Comparison of ENCODE assay signal across 7 mouse cellular contexts in the genomic region with DNA sequence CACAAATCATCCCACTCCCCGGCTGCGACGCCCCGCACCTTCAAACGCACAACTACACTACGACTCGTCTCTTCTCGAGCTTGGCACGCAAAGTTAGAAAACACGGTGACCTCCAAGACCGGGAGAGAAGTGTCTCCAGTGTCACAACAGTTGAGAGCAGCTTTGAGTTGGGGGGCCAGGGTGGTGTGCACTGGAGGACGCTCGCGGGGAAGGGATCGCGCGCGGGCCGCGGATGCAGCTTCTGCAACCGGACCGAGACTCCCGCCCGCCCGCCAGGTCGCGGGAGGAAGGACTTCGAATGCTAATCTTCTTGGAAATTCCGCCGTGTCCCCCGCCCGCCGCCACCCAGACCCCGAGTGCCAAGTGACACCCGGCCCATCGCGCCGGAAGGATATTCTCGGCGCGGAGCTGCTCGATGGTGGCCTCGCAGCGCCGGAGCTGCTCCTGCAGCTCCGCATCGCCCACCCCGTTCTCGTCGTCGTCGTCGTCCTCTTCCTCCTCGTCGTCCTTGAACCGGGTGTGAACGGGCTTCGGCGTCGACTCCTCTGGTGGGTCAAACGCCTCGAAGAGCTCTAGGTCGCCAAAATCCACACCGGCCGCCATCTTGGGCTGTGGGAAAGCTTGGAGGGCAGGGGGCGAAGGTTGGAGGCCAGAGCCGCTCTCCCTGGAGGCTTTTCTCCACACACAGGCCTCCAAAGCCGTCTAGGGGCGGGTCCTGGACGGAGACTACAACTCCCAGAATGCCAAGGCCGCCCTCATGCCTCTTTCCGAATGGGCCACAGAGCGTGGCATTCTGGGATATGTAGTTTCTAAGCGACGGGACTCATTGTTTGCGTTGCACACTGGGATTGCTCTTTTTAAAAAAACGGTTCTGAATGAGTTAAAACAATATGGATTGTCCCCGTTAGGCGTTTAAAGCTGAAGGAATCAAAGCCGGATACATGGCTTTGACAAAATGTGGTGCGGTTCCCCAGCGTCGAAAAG. TPM values are rescaled to one million over a fixed set of nuclear protein-coding genes. Genes with fewer than 3 reads are reported as not detected.
DNase-seq lines count a peak whose midpoint lies in the region; ATAC-seq and TF ChIP-seq lines count a peak whose summit lies in the region.

Gene Zcchc8 (minus strand): TSS at position 773 of the 984 bp plus-strand sequence.

- no peak for TF ChIP-seq CTCF in intestine, postnatal 0 days (IDR thresholded peaks at IDR 0.05; ENCODE audit: low read depth)
- TF ChIP-seq CTCF in small intestine, adult 2 months (IDR thresholded peaks at IDR 0.05; ENCODE audit: extremely low read depth, insufficient read length, insufficient replicate concordance, low read depth, low read length), result no peak

- WGBS in embryonic facial prominence, embryonic 10.5 days, result under 1% methylated on average over 83 of the region's 83 CpGs
- under 1% methylated on average over 76 of the region's 83 CpGs for WGBS in intestine, postnatal 0 days
- under 1% methylated on average over 83 of the region's 83 CpGs for WGBS in midbrain, embryonic 12.5 days
- WGBS in small intestine, adult 2 months, result under 1% methylated on average over 83 of the region's 83 CpGs

- H3K9ac ChIP-seq in intestine, postnatal 0 days (ENCODE audit: low read depth, low read length), result peak within 1 kb of the TSS; percentile 80
- peak within 1 kb of the TSS; percentile 88 for H3K9ac ChIP-seq in midbrain, embryonic 12.5 days (replicated peaks)

- peaks cover 33% of the 10 kb centered on the region for H3K4me1 ChIP-seq in embryonic facial prominence, embryonic 10.5 days
- no peaks in the 10 kb centered on the region for H3K4me1 ChIP-seq in intestine, postnatal 0 days (replicated peaks; ENCODE audit: control insufficient read depth, insufficient read depth, low read length)
- H3K4me1 ChIP-seq in midbrain, embryonic 12.5 days, result peaks cover 24% of the 10 kb centered on the region
- peaks cover 2% of the 10 kb centered on the region; the same call in 1 of the 2 replicates for H3K4me1 ChIP-seq in small intestine, adult 2 months (ENCODE audit: control insufficient read depth, insufficient read depth, insufficient read length, low read length)

- peak; percentile 100 for ATAC-seq in intestine, postnatal 0 days
- ATAC-seq in midbrain, embryonic 12.5 days (ENCODE audit: low FRiP score, low read depth), result peak; percentile 100

- H3K27ac ChIP-seq in embryonic facial prominence, embryonic 10.5 days (replicated peaks), result peak within 1 kb of the TSS; percentile 95
- H3K27ac ChIP-seq in intestine, postnatal 0 days (ENCODE audit: low read depth, low read length), result peak within 1 kb of the TSS; percentile 51
- peak within 1 kb of the TSS; percentile 83 for H3K27ac ChIP-seq in midbrain, embryonic 12.5 days (replicated peaks)
- peak within 1 kb of the TSS; percentile 65 for H3K27ac ChIP-seq in small intestine, adult 2 months (ENCODE audit: insufficient read depth, low read depth, low read length)

- DNase-seq in adrenal gland, postnatal 10 days, result peak; percentile 95
- peak; percentile 97 for DNase-seq in embryonic facial prominence, embryonic 10.5 days (ENCODE audit: low spot score)
- DNase-seq in gonadal fat pad, adult 2 months (ENCODE audit: low read depth), result peak; percentile 72
- DNase-seq in left cerebral cortex, postnatal 4 days, result peak; percentile 96

- H3K36me3 ChIP-seq in embryonic facial prominence, embryonic 10.5 days (replicated peaks), result peaks cover 27% of the 10 kb centered on the region
- H3K36me3 ChIP-seq in intestine, postnatal 0 days (ENCODE audit: control insufficient read depth, insufficient read depth), result 0 out of 2 replicates have a peak, but pooled peaks cover 14% of the 10 kb centered on the region
- H3K36me3 ChIP-seq in midbrain, embryonic 12.5 days, result peaks cover 18% of the 10 kb centered on the region
- peaks cover 12% of the 10 kb centered on the region for H3K36me3 ChIP-seq in small intestine, adult 2 months (ENCODE audit: control insufficient read depth, insufficient read depth, low read length)

- peak within 1 kb of the TSS; percentile 88 for H3K4me2 ChIP-seq in intestine, postnatal 0 days (replicated peaks; ENCODE audit: low read depth)
- H3K4me2 ChIP-seq in midbrain, embryonic 12.5 days (replicated peaks), result peak within 1 kb of the TSS; percentile 84

- H3K4me3 ChIP-seq in embryonic facial prominence, embryonic 10.5 days, result peak within 1 kb of the TSS; percentile 94
- peak within 1 kb of the TSS; percentile 89 for H3K4me3 ChIP-seq in intestine, postnatal 0 days (ENCODE audit: low read depth, low read length)
- H3K4me3 ChIP-seq in midbrain, embryonic 12.5 days, result peak within 1 kb of the TSS; percentile 94
- peak within 1 kb of the TSS; percentile 81 for H3K4me3 ChIP-seq in small intestine, adult 2 months (ENCODE audit: low read depth, low read length)

- TF ChIP-seq POLR2A in small intestine, adult 2 months (IDR thresholded peaks at IDR 0.05; ENCODE audit: low read depth, low read length), result peak; percentile 48; the same call in 1 of the 2 replicates

- H3K9me3 ChIP-seq in embryonic facial prominence, embryonic 10.5 days, result no peaks in the 10 kb centered on the region
- H3K9me3 ChIP-seq in intestine, postnatal 0 days (ENCODE audit: control insufficient read depth), result no peaks in the 10 kb centered on the region
- no peaks in the 10 kb centered on the region for H3K9me3 ChIP-seq in midbrain, embryonic 12.5 days

- intact Hi-C loops in left cerebral cortex, postnatal 4 days (cut with DNase I), result no loop called here

- no peaks in the 10 kb centered on the region for H3K27me3 ChIP-seq in embryonic facial prominence, embryonic 10.5 days (replicated peaks; ENCODE audit: low read depth, poor library complexity, severe bottlenecking)
- H3K27me3 ChIP-seq in intestine, postnatal 0 days (replicated peaks; ENCODE audit: control insufficient read depth, insufficient read depth, low read length), result no peaks in the 10 kb centered on the region
- H3K27me3 ChIP-seq in midbrain, embryonic 12.5 days, result no peaks in the 10 kb centered on the region
- no peaks in the 10 kb centered on the region for H3K27me3 ChIP-seq in small intestine, adult 2 months (ENCODE audit: control insufficient read depth, insufficient read depth, low read length)

RNA-seq across cellular contexts. Expression of gene Zcchc8, which starts in this region (rescaled TPM):
- 10 to 100 TPM; 39.7 to 54.2 TPM for total RNA-seq in adrenal gland, postnatal 10 days (2021)
- polyA plus RNA-seq in embryonic facial prominence, embryonic 10.5 days (2016; fragmentation: Nextera tagmentation; extraction: Ambion mirVana), result 86.3 and 93.8 TPM in 2 replicates
- 17.4 and 19.4 TPM in 2 replicates for polyA plus RNA-seq in gonadal fat pad, adult 2 months (2012; rRNA removed)
- polyA plus RNA-seq in intestine, postnatal 0 days (2015; fragmentation: Nextera tagmentation; extraction: Ambion mirVana), result 27.1 and 32.6 TPM in 2 replicates
- 10 to 100 TPM; 66.3 to 70.9 TPM for total RNA-seq in left cerebral cortex, postnatal 4 days (2021)
- 92.4 and 97.3 TPM in 2 replicates for polyA plus RNA-seq in midbrain, embryonic 12.5 days (2016; fragmentation: Nextera tagmentation; extraction: Ambion mirVana)
- polyA plus RNA-seq in small intestine, adult 2 months (2012; rRNA removed), result 10.2 and 19.2 TPM in 2 replicates

Comparison
In these comparisons a context has a peak if more than half of its experiments do, and no peak if none do; other contexts are left out.
1. Peak in every context shown above with its lines: DNase-seq, ATAC-seq, H3K4me3 ChIP-seq and H3K27ac ChIP-seq.